Mouse (Mus musculus): Measurements from ENCODE around the gene Hs3st3b1. TPM values are rescaled to one million over a fixed set of nuclear protein-coding genes. Genes with fewer than 3 reads are reported as not detected.

The Hs3st3b1 gene
- total RNA-seq, 2 experiments from 2014 or later: 0.92 to 1.1 TPM

GRCm38 (mm10) chr11:63897856-63898508 is 24.1 kb downstream of the Hs3st3b1 start:
- intact Hi-C loops (cut with DNase I): no loop called here
- DNase-seq (ENCODE audit: low spot score): no peak

- intact Hi-C loops (cut with DNase I): no loop called here
- DNase-seq (ENCODE audit: low spot score): no peak
These were observed 25.1 kb downstream of the Hs3st3b1 start for GRCm38 (mm10) chr11:63897011-63897410.

- intact Hi-C loops (cut with DNase I): no loop called here
- no peak for DNase-seq (ENCODE audit: low spot score)
These were observed 27.9 kb downstream of the Hs3st3b1 start for GRCm38 (mm10) chr11:63894188-63894587.

GRCm38 (mm10) chr11:63893557-63893956 is 28.5 kb downstream of the Hs3st3b1 start:
- no peak for DNase-seq (ENCODE audit: low spot score)

GRCm38 (mm10) chr11:63891479-63892020 is 30.5 kb downstream of the Hs3st3b1 start:
- intact Hi-C loops (cut with DNase I): no loop called here

More at GRCm38 (mm10) chr11:63893557-63893956, 28.5 kb downstream of the Hs3st3b1 start:
- intact Hi-C loops (cut with DNase I): no loop called here

GRCm38 (mm10) chr11:63883385-63883784 is 38.7 kb downstream of the Hs3st3b1 start:
- intact Hi-C loops (cut with DNase I): no loop called here
- DNase-seq (ENCODE audit: low spot score): no peak

More at GRCm38 (mm10) chr11:63891479-63892020, 30.5 kb downstream of the Hs3st3b1 start:
- no peak for DNase-seq (ENCODE audit: low spot score)

GRCm38 (mm10) chr11:63880296-63880695 is 41.8 kb downstream of the Hs3st3b1 start:
- intact Hi-C loops (cut with DNase I): no loop called here
- DNase-seq (ENCODE audit: low spot score): no peak

- DNase-seq (ENCODE audit: low spot score): no peak
These were observed 42.8 kb downstream of the Hs3st3b1 start for GRCm38 (mm10) chr11:63879261-63879660.

GRCm38 (mm10) chr11:63878616-63879015 is 43.5 kb downstream of the Hs3st3b1 start:
- intact Hi-C loops (cut with DNase I): no loop called here
- no peak for DNase-seq (ENCODE audit: low spot score)

More at GRCm38 (mm10) chr11:63879261-63879660, 42.8 kb downstream of the Hs3st3b1 start:
- intact Hi-C loops (cut with DNase I): no loop called here

- DNase-seq (ENCODE audit: low spot score): no peak
- intact Hi-C loops (cut with DNase I): no loop called here
These were observed 59.3 kb downstream of the Hs3st3b1 start for GRCm38 (mm10) chr11:63862746-63863145.

GRCm38 (mm10) chr11:63861982-63862381 is 60.1 kb downstream of the Hs3st3b1 start:
- intact Hi-C loops (cut with DNase I): no loop called here
- DNase-seq (ENCODE audit: low spot score): no peak

- no peak for DNase-seq (ENCODE audit: low spot score)
- intact Hi-C loops (cut with DNase I): no loop called here
These were observed 70.9 kb downstream of the Hs3st3b1 start for GRCm38 (mm10) chr11:63851041-63851730.

GRCm38 (mm10) chr11:63850261-63850660 is 71.8 kb downstream of the Hs3st3b1 start:
- intact Hi-C loops (cut with DNase I): no loop called here
- DNase-seq (ENCODE audit: low spot score): no peak

GRCm38 (mm10) chr11:63845379-63845778 is 76.7 kb downstream of the Hs3st3b1 start:
- intact Hi-C loops (cut with DNase I): no loop called here
- no peak for DNase-seq (ENCODE audit: low spot score)

GRCm38 (mm10) chr11:63844701-63845100 is 77.4 kb downstream of the Hs3st3b1 start:
- no peak for DNase-seq (ENCODE audit: low spot score)
- intact Hi-C loops (cut with DNase I): no loop called here

GRCm38 (mm10) chr11:63837526-63837925 is 84.6 kb downstream of the Hs3st3b1 start:
- no peak for DNase-seq (ENCODE audit: low spot score)
- intact Hi-C loops (cut with DNase I): no loop called here

Other genes with a start within 250 kb of the Hs3st3b1 start
- gene Cox10, start 157.2 kb upstream of the Hs3st3b1 start, total RNA-seq (2021): 10 to 100 TPM; 71.3 to 75.1 TPM

Data from heart, postnatal 25 days (tissue).